Mouse (Mus musculus) heart, embryonic 16.5 days (tissue): ENCODE measurements around the gene Tmem14a. TPM values are rescaled to one million over a fixed set of nuclear protein-coding genes. Genes with fewer than 3 reads are reported as not detected.
A peak's percentile ranks its signal among the peaks of the same experiment; 100 is the strongest.
"Not testable (repeated sequence)": the region's sequence is repeated elsewhere in the genome, so short reads cannot be mapped to it uniquely, and the experiment has no call there.

Experiments
- ATAC-seq: fragments of 200-750 bp; cut with Nextera tagmentation; replicated peaks from 2 replicates; pipeline ENCODE4 v1.8.0; 2017; ENCODE audit warnings: moderate number of reproducible peaks; ENCODE audit not compliant: insufficient read depth, low FRiP score; ENCODE audit errors: extremely low read depth
- H3K27ac ChIP-seq: fragments of 300-500 bp; sonication (generic); 2 replicates; pipeline ENCODE4 v1.5.1; 2014; ENCODE audit warnings: mild to moderate bottlenecking, low read length, control low read depth, moderate library complexity
- H3K27me3 ChIP-seq: fragments of 300-500 bp; sonication (generic); 2 replicates; pipeline ENCODE4 v1.6.1; 2014; ENCODE audit warnings: low read length, mixed read lengths; ENCODE audit not compliant: control insufficient read depth, insufficient read depth
- H3K36me3 ChIP-seq: fragments of 300-500 bp; sonication (generic); 2 replicates; pipeline ENCODE4 v1.6.1; 2014; ENCODE audit not compliant: control insufficient read depth, insufficient read depth
- H3K4me1 ChIP-seq: fragments of 300-500 bp; sonication (generic); 2 replicates; pipeline ENCODE4 v1.6.1; 2014; ENCODE audit warnings: low read length, mixed read lengths; ENCODE audit not compliant: control insufficient read depth, insufficient read depth
- H3K4me2 ChIP-seq: fragments of 300-500 bp; sonication (generic); 2 replicates; pipeline ENCODE4 v1.6.1; 2014; ENCODE audit warnings: low read depth, mild to moderate bottlenecking, control low read depth, low read length
- H3K4me3 ChIP-seq: fragments of 300-500 bp; sonication (generic); 2 replicates; pipeline ENCODE4 v1.5.1; 2014; ENCODE audit warnings: mild to moderate bottlenecking, control low read depth, low read length
- H3K9ac ChIP-seq: fragments of 300-500 bp; sonication (generic); 2 replicates; pipeline ENCODE4 v1.6.1; 2014; ENCODE audit warnings: low read length, control low read depth
- H3K9me3 ChIP-seq: fragments of 300-500 bp; sonication (generic); replicated peaks from 2 replicates; pipeline ENCODE4 v1.6.1; 2016; ENCODE audit warnings: low read length; ENCODE audit not compliant: control insufficient read depth
- WGBS: fragments of 180-500 bp; shearing (Covaris S2); extraction: QIAGEN DNeasy Blood & Tissue Kit; methylation state at CpG from one replicate; pipeline ENCODE4 v1.1.7; 2014; 5-methylcytosine and 5-hydroxymethylcytosine counted together
- polyA plus RNA-seq: library from polyadenylated mRNA; unstranded; fragments of >200 nt; fragmentation: Nextera tagmentation; extraction: Ambion mirVana; gene quantifications from 2 replicates; pipeline ENCODE4 v1.2.1, GENCODE M21; 2015

The Tmem14a gene
- polyA plus RNA-seq = 10.3 and 10.4 TPM in 2 replicates

- Histone ChIP-seq H3K4me2 (peak within 1 kb of the TSS; percentile 79), H3K9ac (peak within 1 kb of the TSS; percentile 95), H3K9me3 (no peaks in the 10 kb centered on the region), H3K4me3 (peak within 1 kb of the TSS; percentile 79), H3K27ac (peak within 1 kb of the TSS; percentile 83), H3K27me3 (no peaks in the 10 kb centered on the region), H3K4me1 (peaks cover 6% of the 10 kb centered on the region), H3K36me3 (no peaks in the 10 kb centered on the region)
- WGBS = 0% methylated on average over 17 of the region's 17 CpGs
- peak; percentile 89 for ATAC-seq
Observed at GRCm38 (mm10) chr1:21218489-21218919, at the start of gene Tmem14a. TSS of gene Tmem14a (plus strand) at chr1:21218575.

- Histone ChIP-seq H3K9ac (no peak overlapping the region), H3K4me2 (no peak overlapping the region), H3K4me1 (no peaks in the 10 kb centered on the region), H3K36me3 (no peaks in the 10 kb centered on the region), H3K9me3 (no peaks in the 10 kb centered on the region), H3K27ac (no peak overlapping the region), H3K4me3 (no peak overlapping the region), H3K27me3 (no peaks in the 10 kb centered on the region)
- ATAC-seq = no peak
- 91% methylated on average over 6 of the region's 6 CpGs for WGBS
Observed at GRCm38 (mm10) chr1:21185196-21185595, 33.2 kb upstream of the Tmem14a start.

GRCm38 (mm10) chr1:21206241-21206640 lies 12.1 kb upstream of the Tmem14a start:
- Histone ChIP-seq H3K9me3 (no peaks in the 10 kb centered on the region), H3K4me1 (no peaks in the 10 kb centered on the region), H3K4me3 (no peak overlapping the region), H3K27ac (no peak overlapping the region), H3K9ac (no peak overlapping the region), H3K36me3 (no peaks in the 10 kb centered on the region), H3K4me2 (no peak overlapping the region), H3K27me3 (no peaks in the 10 kb centered on the region)
- ATAC-seq = no peak
- WGBS = 84% methylated on average over 1 of the region's 1 CpGs

GRCm38 (mm10) chr1:21213537-21213936 lies 4.8 kb upstream of the Tmem14a start:
- H3K4me2 ChIP-seq, H3K9me3 ChIP-seq, H3K9ac ChIP-seq, H3K27ac ChIP-seq, H3K4me3 ChIP-seq, H3K27me3 ChIP-seq, ATAC-seq, H3K4me1 ChIP-seq, H3K36me3 ChIP-seq: not testable (repeated sequence)
- 31% methylated on average over 2 of the region's 3 CpGs for WGBS

GRCm38 (mm10) chr1:21213991-21214692 lies 4.2 kb upstream of the Tmem14a start:
- not testable (repeated sequence) for H3K9ac ChIP-seq, H3K27me3 ChIP-seq, H3K4me2 ChIP-seq, H3K27ac ChIP-seq, H3K9me3 ChIP-seq, H3K4me3 ChIP-seq, H3K4me1 ChIP-seq, ATAC-seq, H3K36me3 ChIP-seq
- 70% methylated on average over 6 of the region's 6 CpGs for WGBS

GRCm38 (mm10) chr1:21227756-21228395 lies 9.5 kb downstream of the Tmem14a start:
- Histone ChIP-seq H3K9ac (no peak overlapping the region), H3K27me3 (no peaks in the 10 kb centered on the region), H3K36me3 (no peaks in the 10 kb centered on the region), H3K27ac (no peak overlapping the region), H3K4me2 (no peak overlapping the region), H3K9me3 (no peaks in the 10 kb centered on the region), H3K4me1 (no peaks in the 10 kb centered on the region), H3K4me3 (no peak overlapping the region)
- 86% methylated on average over 6 of the region's 6 CpGs for WGBS
- no peak for ATAC-seq

GRCm38 (mm10) chr1:21228740-21229722 lies 10.7 kb downstream of the Tmem14a start:
- H3K4me1 ChIP-seq, H3K9ac ChIP-seq, H3K27me3 ChIP-seq, ATAC-seq, H3K4me2 ChIP-seq, H3K27ac ChIP-seq, H3K4me3 ChIP-seq, H3K9me3 ChIP-seq, H3K36me3 ChIP-seq: not testable (repeated sequence)
- WGBS = 84% methylated on average over 15 of the region's 15 CpGs

- no peaks in the 10 kb centered on the region for H3K36me3 ChIP-seq
- H3K27me3 ChIP-seq = no peaks in the 10 kb centered on the region
- no peaks in the 10 kb centered on the region for H3K4me1 ChIP-seq
- H3K27ac ChIP-seq = no peak overlapping the region
- H3K9me3 ChIP-seq = no peaks in the 10 kb centered on the region
- no peak overlapping the region for H3K9ac ChIP-seq
- H3K4me2 ChIP-seq = no peak overlapping the region
- 76% methylated on average over 2 of the region's 2 CpGs for WGBS
- H3K4me3 ChIP-seq = no peak overlapping the region
- no peak for ATAC-seq
Observed at GRCm38 (mm10) chr1:21230376-21230775, 12.0 kb downstream of the Tmem14a start.
